Mouse (Mus musculus): ENCODE results near the gene Olfr694. TPM values are rescaled to one million over a fixed set of nuclear protein-coding genes. Genes with fewer than 3 reads are reported as not detected.
"Not testable (repeated sequence)": the region's sequence is repeated elsewhere in the genome, so short reads cannot be mapped to it uniquely, and the experiment has no call there.

The Olfr694 gene
- polyA plus RNA-seq (2016; fragmentation: Nextera tagmentation; extraction: Ambion mirVana), result not detected in 2 replicates

- Histone ChIP-seq H3K4me3 (no peak within 1 kb of the TSS), H3K9me3 (replicated peaks) (no peaks in the 10 kb centered on the region), H3K4me1 (no peaks in the 10 kb centered on the region), H3K36me3 (no peaks in the 10 kb centered on the region), H3K27ac (no peak within 1 kb of the TSS), H3K27me3 (ENCODE audit: low read depth, poor library complexity, severe bottlenecking) (no peaks in the 10 kb centered on the region)
- 97% methylated on average over 1 of the region's 1 CpGs for WGBS
- no peak for DNase-seq (ENCODE audit: low spot score)
Observed at GRCm38 (mm10) chr7:106691714-106692113, at the start of gene Olfr694. Gene Olfr694, minus strand, starts transcription at chr7:106691814.

DNA sequence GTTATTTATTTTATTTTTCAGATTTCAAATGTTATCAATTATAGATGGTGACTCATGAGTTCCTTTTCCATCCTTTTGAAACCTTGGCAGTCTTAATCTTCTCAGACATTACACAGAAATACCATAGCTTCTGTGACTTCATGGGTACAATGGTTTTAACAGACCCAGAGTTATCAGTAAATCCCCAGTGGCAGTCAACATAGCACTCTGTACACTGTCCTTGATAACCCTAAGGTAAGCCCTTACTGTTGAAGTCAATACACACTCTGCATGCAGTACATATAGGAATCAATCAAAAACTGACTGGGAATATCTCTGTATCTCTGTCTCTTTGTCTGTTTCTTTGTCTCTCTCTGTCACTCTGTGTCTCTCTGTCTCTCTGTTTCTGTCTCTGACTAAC, 45.4 kb upstream of the Olfr694 start:
- no peak overlapping the region for H3K27ac ChIP-seq
- no peaks in the 10 kb centered on the region for H3K27me3 ChIP-seq (ENCODE audit: low read depth, poor library complexity, severe bottlenecking)
- H3K36me3 ChIP-seq, result no peaks in the 10 kb centered on the region
- H3K4me1 ChIP-seq, result no peaks in the 10 kb centered on the region
- no peak for DNase-seq (ENCODE audit: low spot score)
- H3K4me3 ChIP-seq, result no peak overlapping the region
- no peaks in the 10 kb centered on the region for H3K9me3 ChIP-seq (replicated peaks)

DNA sequence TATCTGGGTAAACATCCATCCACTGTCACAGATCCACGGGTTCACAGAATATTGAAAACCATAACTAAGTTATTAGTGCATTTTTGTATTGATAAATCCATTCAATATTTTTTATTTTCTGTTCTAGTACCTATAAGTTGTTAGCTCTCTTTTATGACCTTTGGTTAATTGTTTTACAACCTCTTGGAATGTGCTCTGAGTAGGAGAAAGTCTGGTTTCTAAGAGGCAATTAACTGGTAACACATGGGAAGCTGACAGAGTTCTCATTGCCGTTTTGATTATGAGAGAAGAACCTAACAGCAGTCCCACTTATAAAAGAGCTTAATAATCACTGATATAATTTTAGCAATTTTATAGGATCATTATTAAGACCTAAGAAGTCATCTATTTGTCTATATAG, 42.1 kb upstream of the Olfr694 start:
- Histone ChIP-seq H3K36me3 (no peaks in the 10 kb centered on the region), H3K4me3 (no peak overlapping the region), H3K27ac (no peak overlapping the region), H3K9me3 (replicated peaks) (no peaks in the 10 kb centered on the region), H3K27me3 (ENCODE audit: low read depth, poor library complexity, severe bottlenecking) (no peaks in the 10 kb centered on the region), H3K4me1 (no peaks in the 10 kb centered on the region)
- DNase-seq (ENCODE audit: low spot score), result no peak
- 43% methylated on average over 2 of the region's 2 CpGs for WGBS

- not testable (repeated sequence) for H3K9me3 ChIP-seq (replicated peaks); H3K27me3 ChIP-seq (ENCODE audit: low read depth, poor library complexity, severe bottlenecking); DNase-seq (ENCODE audit: low spot score); H3K4me1 ChIP-seq; H3K36me3 ChIP-seq; H3K4me3 ChIP-seq; H3K27ac ChIP-seq
- 96% methylated on average over 2 of the region's 2 CpGs for WGBS
Observed at GRCm38 (mm10) chr7:106725654-106726053, 34.0 kb upstream of the Olfr694 start.

GRCm38 (mm10) chr7:106716296-106716695, 24.7 kb upstream of the Olfr694 start, which contains the start of gene Olfr695:
Gene Olfr695, minus strand, starts transcription at chr7:106716396.
- H3K27me3 ChIP-seq (ENCODE audit: low read depth, poor library complexity, severe bottlenecking), result no peaks in the 10 kb centered on the region
- no peaks in the 10 kb centered on the region for H3K4me1 ChIP-seq
- no peak for DNase-seq (ENCODE audit: low spot score)
- H3K27ac ChIP-seq, result no peak within 1 kb of the TSS
- no peaks in the 10 kb centered on the region for H3K36me3 ChIP-seq
- no peak within 1 kb of the TSS for H3K4me3 ChIP-seq
- no peaks in the 10 kb centered on the region for H3K9me3 ChIP-seq (replicated peaks)

- no peaks in the 10 kb centered on the region for H3K27me3 ChIP-seq (ENCODE audit: low read depth, poor library complexity, severe bottlenecking)
- H3K9me3 ChIP-seq (replicated peaks), result no peaks in the 10 kb centered on the region
- no peak overlapping the region for H3K27ac ChIP-seq
- DNase-seq (ENCODE audit: low spot score), result no peak
- no peaks in the 10 kb centered on the region for H3K36me3 ChIP-seq
- WGBS, result 89% methylated on average over 6 of the region's 6 CpGs
- H3K4me1 ChIP-seq, result no peaks in the 10 kb centered on the region
- H3K4me3 ChIP-seq, result no peak overlapping the region
Observed at GRCm38 (mm10) chr7:106711463-106711862, 19.8 kb upstream of the Olfr694 start.

DNA sequence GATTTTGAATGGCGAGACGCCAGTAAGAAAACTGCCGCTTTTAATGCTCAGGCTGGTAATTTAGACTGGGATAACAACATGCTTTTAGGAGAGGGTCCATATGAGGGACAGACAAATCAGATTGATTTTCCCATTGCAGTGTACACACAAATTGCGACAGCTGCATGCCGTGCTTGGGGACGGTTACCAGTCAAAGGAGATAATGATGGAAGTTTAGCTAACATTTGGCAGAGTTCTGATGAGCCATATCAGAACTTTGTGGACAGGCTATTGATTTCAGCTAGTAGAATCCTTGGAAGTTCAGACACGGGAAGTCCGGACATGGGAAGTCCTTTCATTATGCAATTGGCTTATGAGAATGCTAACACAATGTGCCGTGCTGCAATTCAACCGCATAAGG, 16.1 kb upstream of the Olfr694 start:
- H3K36me3 ChIP-seq; H3K4me1 ChIP-seq; H3K4me3 ChIP-seq; H3K27ac ChIP-seq; H3K9me3 ChIP-seq (replicated peaks); DNase-seq (ENCODE audit: low spot score); H3K27me3 ChIP-seq (ENCODE audit: low read depth, poor library complexity, severe bottlenecking): not testable (repeated sequence)
- 95% methylated on average over 10 of the region's 10 CpGs for WGBS

DNA sequence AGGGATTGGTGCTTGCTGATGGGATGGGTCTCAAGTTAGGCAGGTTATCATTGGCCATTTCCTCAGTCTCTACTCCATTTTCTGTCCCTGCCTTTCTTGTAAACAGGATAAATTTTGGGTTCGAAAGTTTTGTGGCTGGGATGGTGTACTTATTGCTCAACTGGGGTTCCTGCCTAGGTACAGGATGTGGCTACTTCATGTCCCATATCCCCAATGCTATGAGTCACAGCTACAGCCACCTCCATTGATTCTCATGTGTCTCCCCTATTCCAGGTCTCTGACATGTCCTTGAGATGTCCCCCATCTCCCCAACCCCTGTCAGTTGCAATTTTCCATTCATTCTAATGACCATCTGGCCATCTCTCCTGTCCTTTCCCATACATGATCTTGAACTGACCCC, 5.3 kb upstream of the Olfr694 start:
- Histone ChIP-seq H3K4me1 (no peaks in the 10 kb centered on the region), H3K9me3 (replicated peaks) (no peaks in the 10 kb centered on the region), H3K27ac (no peak overlapping the region), H3K4me3 (no peak overlapping the region), H3K27me3 (ENCODE audit: low read depth, poor library complexity, severe bottlenecking) (no peaks in the 10 kb centered on the region), H3K36me3 (no peaks in the 10 kb centered on the region)
- DNase-seq (ENCODE audit: low spot score), result no peak
- WGBS, result 90% methylated on average over 1 of the region's 1 CpGs

DNA sequence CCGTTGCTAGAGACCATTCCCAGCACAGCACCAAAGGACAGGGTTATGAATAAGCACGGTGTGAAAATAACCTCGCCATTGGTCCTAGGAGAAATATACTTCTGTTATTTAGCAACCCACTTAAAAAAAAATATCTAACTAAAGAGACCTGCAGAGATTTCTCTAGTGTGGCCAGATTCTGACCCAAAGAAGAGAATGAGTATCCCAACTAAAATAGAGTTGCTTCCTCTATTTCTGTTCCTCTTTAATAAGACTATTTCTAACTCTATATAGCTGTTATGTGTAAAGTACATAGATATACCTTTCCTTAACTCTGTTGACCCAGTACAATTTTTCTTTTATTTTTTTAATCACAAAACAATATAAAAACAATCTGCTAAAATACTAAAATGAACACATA, 1.4 kb upstream of the Olfr694 start:
- 87% methylated on average over 3 of the region's 3 CpGs for WGBS
- Histone ChIP-seq H3K9me3 (replicated peaks) (no peaks in the 10 kb centered on the region), H3K4me1 (no peaks in the 10 kb centered on the region), H3K4me3 (no peak overlapping the region), H3K27ac (no peak overlapping the region), H3K27me3 (ENCODE audit: low read depth, poor library complexity, severe bottlenecking) (no peaks in the 10 kb centered on the region), H3K36me3 (no peaks in the 10 kb centered on the region)
- no peak for DNase-seq (ENCODE audit: low spot score)

GRCm38 (mm10) chr7:106685382-106685781, 6.2 kb downstream of the Olfr694 start:
- Histone ChIP-seq H3K36me3 (no peaks in the 10 kb centered on the region), H3K27me3 (ENCODE audit: low read depth, poor library complexity, severe bottlenecking) (no peaks in the 10 kb centered on the region), H3K4me1 (no peaks in the 10 kb centered on the region), H3K27ac (no peak overlapping the region), H3K4me3 (no peak overlapping the region), H3K9me3 (replicated peaks) (no peaks in the 10 kb centered on the region)
- DNase-seq (ENCODE audit: low spot score), result no peak
- 95% methylated on average over 2 of the region's 2 CpGs for whole genome bisulfite sequencing

DNA sequence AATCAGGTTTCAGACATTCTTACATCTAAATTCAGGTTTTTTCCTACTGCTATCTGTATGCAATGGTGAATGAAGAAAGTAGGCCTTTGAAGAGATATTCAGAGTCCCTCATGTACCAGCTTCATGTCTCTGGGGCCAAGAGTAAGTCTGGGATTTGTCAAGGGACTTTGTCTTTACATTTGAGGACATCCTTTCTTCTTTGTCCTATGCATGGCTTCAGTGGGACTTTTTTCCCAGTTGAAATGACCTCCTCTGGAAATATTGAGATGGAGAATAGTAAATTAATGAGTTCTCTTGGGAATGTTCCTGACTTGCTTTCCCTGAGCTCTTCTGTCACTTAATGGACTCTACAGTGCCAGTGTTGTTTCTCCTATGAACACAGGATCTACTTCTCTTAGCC, 11.1 kb downstream of the Olfr694 start, which contains the start of gene Olfr693:
Olfr693 (minus strand) TSS at position 101 of the 400 bp plus-strand sequence.
- H3K27ac ChIP-seq, result no peak within 1 kb of the TSS

GRCm38 (mm10) chr7:106652344-106652652, 39.3 kb downstream of the Olfr694 start:
- no peaks in the 10 kb centered on the region for H3K9me3 ChIP-seq (replicated peaks)
- H3K27me3 ChIP-seq (ENCODE audit: low read depth, poor library complexity, severe bottlenecking), result no peaks in the 10 kb centered on the region
- DNase-seq (ENCODE audit: low spot score), result no peak
- H3K27ac ChIP-seq, result no peak overlapping the region
- no peaks in the 10 kb centered on the region for H3K36me3 ChIP-seq
- H3K4me3 ChIP-seq, result no peak overlapping the region
- no peaks in the 10 kb centered on the region for H3K4me1 ChIP-seq

More for the DNA sequence above, 11.1 kb downstream of the Olfr694 start, which contains the start of gene Olfr693:
- Histone ChIP-seq H3K9me3 (replicated peaks) (no peaks in the 10 kb centered on the region), H3K27me3 (ENCODE audit: low read depth, poor library complexity, severe bottlenecking) (no peaks in the 10 kb centered on the region), H3K4me3 (no peak within 1 kb of the TSS), H3K4me1 (no peaks in the 10 kb centered on the region), H3K36me3 (no peaks in the 10 kb centered on the region)
- no peak for DNase-seq (ENCODE audit: low spot score)

GRCm38 (mm10) chr7:106651555-106652343, 39.9 kb downstream of the Olfr694 start:
- no peak overlapping the region for H3K4me3 ChIP-seq
- H3K27ac ChIP-seq, result no peak overlapping the region
- no peaks in the 10 kb centered on the region for H3K27me3 ChIP-seq (ENCODE audit: low read depth, poor library complexity, severe bottlenecking)
- no peaks in the 10 kb centered on the region for H3K9me3 ChIP-seq (replicated peaks)
- no peaks in the 10 kb centered on the region for H3K36me3 ChIP-seq
- no peaks in the 10 kb centered on the region for H3K4me1 ChIP-seq
- DNase-seq (ENCODE audit: low spot score), result no peak

GRCm38 (mm10) chr7:106649774-106650173, 41.8 kb downstream of the Olfr694 start:
- Histone ChIP-seq H3K4me1 (no peaks in the 10 kb centered on the region), H3K9me3 (replicated peaks) (no peaks in the 10 kb centered on the region), H3K4me3 (no peak overlapping the region), H3K27me3 (ENCODE audit: low read depth, poor library complexity, severe bottlenecking) (no peaks in the 10 kb centered on the region), H3K27ac (no peak overlapping the region), H3K36me3 (no peaks in the 10 kb centered on the region)
- WGBS, result 80% methylated on average over 1 of the region's 1 CpGs
- no peak for DNase-seq (ENCODE audit: low spot score)

Data from limb, embryonic 10.5 days (tissue).